Mouse (Mus musculus) olfactory bulb, adult 2 months (tissue): ENCODE results near the gene Borcs7.

Experiments used
- CTCF ChIP-seq: fragments of 200-500 bp; IDR thresholded peaks from 2 replicates; pipeline ENCODE4 v1.5.1; 2012; ENCODE audit warnings: low read depth, mild to moderate bottlenecking, low read length, moderate library complexity; ENCODE audit not compliant: insufficient read depth
- POLR2A ChIP-seq: fragments of 200-500 bp; IDR thresholded peaks from 2 replicates; pipeline ENCODE4 v1.6.1; 2012; ENCODE audit warnings: mild to moderate bottlenecking, low read depth, low read length, moderate library complexity; ENCODE audit not compliant: insufficient read depth

GRCm38 (mm10) chr19:46657339-46658020 is 32.2 kb upstream of the Borcs7 start:
- TF ChIP-seq POLR2A: no peak
- TF ChIP-seq CTCF: 0 out of 2 replicates have a peak, but pooled peaks have one; percentile 15
